Mouse (Mus musculus) hindbrain, postnatal 0 days (tissue): ENCODE measurements at regions not wholly inside any gene's neighbourhood (a gene's known extent, or its start where the extent isn't known, plus 50 kb on each side); places are given as distances from the start of the nearest gene placed in this dataset.

ENCODE experiments used
- ATAC-seq: fragments of 200-750 bp; cut with Nextera tagmentation; 2 replicates; pipeline ENCODE4 v1.8.0; 2017; ENCODE audit warnings: mild to moderate bottlenecking, moderate TSS enrichment, moderate library complexity
- DNase-seq: peaks from one replicate; pipeline ENCODE4 v3.0.0-alpha.2; 2015; ENCODE audit warnings: low spot score
- H3K27ac ChIP-seq: fragments of 300-500 bp; sonication (generic); 2 replicates; pipeline ENCODE4 v1.5.1; 2014; ENCODE audit warnings: mild to moderate bottlenecking
- H3K27me3 ChIP-seq: fragments of 300-500 bp; sonication (generic); 2 replicates; pipeline ENCODE4 v1.6.1; 2014; ENCODE audit warnings: low read length, mixed read lengths; ENCODE audit not compliant: insufficient read depth
- H3K36me3 ChIP-seq: fragments of 300-500 bp; sonication (generic); 2 replicates; pipeline ENCODE4 v1.6.1; 2014; ENCODE audit warnings: low read length, mixed read lengths; ENCODE audit not compliant: insufficient read depth
- H3K4me1 ChIP-seq: fragments of 300-500 bp; sonication (generic); 2 replicates; pipeline ENCODE4 v1.6.1; 2014; ENCODE audit warnings: antibody characterized with exemption, low read length, mixed read lengths; ENCODE audit not compliant: insufficient read depth
- H3K4me2 ChIP-seq: fragments of 300-500 bp; sonication (generic); 2 replicates; pipeline ENCODE4 v1.6.1; 2014; ENCODE audit warnings: low read depth, mild to moderate bottlenecking, low read length, moderate library complexity, mixed read lengths
- H3K4me3 ChIP-seq: fragments of 300-500 bp; sonication (generic); 2 replicates; pipeline ENCODE4 v1.5.1; 2014; ENCODE audit warnings: low read length
- H3K9ac ChIP-seq: fragments of 300-500 bp; sonication (generic); replicated peaks from 2 replicates; pipeline ENCODE4 v1.6.1; 2014; ENCODE audit warnings: mild to moderate bottlenecking, low read length, moderate library complexity, mixed read lengths
- H3K9me3 ChIP-seq: fragments of 300-500 bp; sonication (generic); 2 replicates; pipeline ENCODE4 v1.6.1; 2016; ENCODE audit warnings: low read length, mixed read lengths
- CTCF ChIP-seq: IDR thresholded peaks from 2 replicates; pipeline ENCODE4 v1.5.1; 2016; ENCODE audit warnings: antibody characterized with exemption, control low read depth, low read depth
- WGBS: fragments of 180-500 bp; shearing (Covaris S2); extraction: QIAGEN DNeasy Blood & Tissue Kit; methylation state at CpG from one replicate; pipeline ENCODE4 v1.1.7; 2014; 5-methylcytosine and 5-hydroxymethylcytosine counted together

DNA sequence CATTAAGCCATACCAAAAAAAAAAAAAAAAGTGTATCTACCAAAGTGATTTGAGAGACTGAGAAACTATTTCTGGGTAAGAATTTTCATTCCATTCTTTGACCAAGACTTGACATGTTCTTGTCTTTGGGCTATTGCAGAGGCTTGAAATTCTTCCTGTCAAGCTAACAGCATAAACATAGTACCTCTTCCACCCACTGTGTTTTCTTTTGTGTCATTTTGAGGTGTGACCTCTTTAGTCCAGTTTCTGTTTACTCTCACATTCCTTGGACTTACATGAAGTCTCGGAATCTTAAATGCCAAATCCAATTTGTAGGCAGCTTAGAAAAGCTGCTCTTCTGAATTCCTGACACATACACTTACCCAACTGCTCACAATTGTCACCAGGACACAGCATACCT lies 590.7 kb upstream of the Adam24 start:
- TF ChIP-seq CTCF: no peak
- Histone ChIP-seq H3K36me3 (no peaks in the 10 kb centered on the region), H3K27me3 (no peaks in the 10 kb centered on the region), H3K4me1 (no peaks in the 10 kb centered on the region), H3K9ac (no peak overlapping the region), H3K4me3 (no peak overlapping the region), H3K4me2 (no peak overlapping the region), H3K9me3 (no peaks in the 10 kb centered on the region), H3K27ac (no peak overlapping the region)
- ATAC-seq (no peak), DNase-seq (no peak)
- 66% methylated on average over 1 of the region's 1 CpGs for WGBS

DNA sequence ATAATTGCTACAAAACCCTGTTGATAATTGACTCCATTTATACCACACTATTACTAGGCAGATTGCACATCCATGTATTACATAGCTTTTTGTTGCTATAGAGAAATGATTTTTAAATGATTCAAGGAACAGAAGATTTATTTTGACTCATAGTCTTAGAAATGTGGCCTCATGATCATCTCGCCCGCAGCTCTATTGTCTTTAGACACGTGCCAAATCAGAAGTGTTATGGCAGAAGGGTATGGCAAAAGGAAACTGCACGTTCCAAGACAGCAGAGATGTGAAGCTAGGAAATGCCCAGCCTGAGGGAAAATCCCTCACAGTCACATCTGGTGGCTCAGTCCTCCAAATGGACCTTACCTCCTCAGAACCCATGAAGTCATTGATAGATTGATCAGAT lies 585.5 kb upstream of the Adam24 start:
- no peaks in the 10 kb centered on the region for H3K36me3 ChIP-seq
- no peak overlapping the region for H3K4me2 ChIP-seq
- DNase-seq (no peak), ATAC-seq (no peak)
- H3K9me3 ChIP-seq: no peaks in the 10 kb centered on the region
- H3K4me3 ChIP-seq: no peak overlapping the region
- no peaks in the 10 kb centered on the region for H3K27me3 ChIP-seq
- no peak overlapping the region for H3K27ac ChIP-seq
- no peak for TF ChIP-seq CTCF
- H3K9ac ChIP-seq: no peak overlapping the region
- no peaks in the 10 kb centered on the region for H3K4me1 ChIP-seq
- 81% methylated on average over 4 of the region's 4 CpGs for WGBS

DNA sequence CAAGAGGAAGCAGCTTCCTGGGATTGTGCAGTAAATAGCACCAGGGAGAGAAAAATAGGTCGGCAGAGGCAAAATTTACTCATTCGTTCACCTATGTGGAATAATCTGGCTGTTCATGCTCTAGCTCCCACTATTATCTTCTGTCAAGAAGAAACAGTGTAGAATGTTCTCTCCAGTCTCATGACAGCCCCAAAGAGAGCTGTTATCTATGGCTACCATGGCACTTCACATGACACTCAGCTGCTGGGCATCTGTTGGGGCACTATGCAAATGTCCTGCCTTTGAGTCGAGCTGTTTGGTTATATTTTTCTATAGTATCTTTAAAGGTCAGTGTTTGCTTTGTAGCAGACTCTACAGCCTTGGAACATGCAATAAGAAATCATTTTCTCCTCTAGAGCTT lies 550.5 kb upstream of the Adam24 start:
- Histone ChIP-seq H3K9ac (no peak overlapping the region), H3K4me2 (no peak overlapping the region), H3K9me3 (no peaks in the 10 kb centered on the region), H3K4me1 (no peaks in the 10 kb centered on the region), H3K27me3 (no peaks in the 10 kb centered on the region), H3K4me3 (no peak overlapping the region), H3K27ac (no peak overlapping the region), H3K36me3 (no peaks in the 10 kb centered on the region)
- ATAC-seq: no peak
- WGBS: 72% methylated on average over 3 of the region's 3 CpGs
- no peak for TF ChIP-seq CTCF
- no peak for DNase-seq

DNA sequence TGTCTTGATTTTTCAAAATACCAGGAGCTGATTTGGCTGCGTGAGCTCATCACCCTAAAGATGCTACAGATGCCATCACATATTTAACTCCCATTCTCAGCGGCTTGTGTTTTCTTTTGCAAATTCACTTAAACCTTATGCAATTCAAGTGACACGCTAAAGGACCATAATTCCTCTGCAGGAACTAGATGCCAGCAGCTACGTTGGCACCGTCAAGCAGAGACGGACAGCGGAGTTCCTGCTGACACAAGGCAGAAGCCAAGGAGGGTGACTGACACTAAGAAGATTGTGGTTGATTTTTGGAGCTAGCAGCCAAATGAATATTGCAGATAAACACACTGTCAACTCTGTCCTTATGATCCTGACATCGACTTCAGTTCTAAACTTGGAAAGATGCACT lies 547.7 kb upstream of the Adam24 start:
- ATAC-seq: no peak
- WGBS: 69% methylated on average over 8 of the region's 8 CpGs
- no peak for TF ChIP-seq CTCF

DNA sequence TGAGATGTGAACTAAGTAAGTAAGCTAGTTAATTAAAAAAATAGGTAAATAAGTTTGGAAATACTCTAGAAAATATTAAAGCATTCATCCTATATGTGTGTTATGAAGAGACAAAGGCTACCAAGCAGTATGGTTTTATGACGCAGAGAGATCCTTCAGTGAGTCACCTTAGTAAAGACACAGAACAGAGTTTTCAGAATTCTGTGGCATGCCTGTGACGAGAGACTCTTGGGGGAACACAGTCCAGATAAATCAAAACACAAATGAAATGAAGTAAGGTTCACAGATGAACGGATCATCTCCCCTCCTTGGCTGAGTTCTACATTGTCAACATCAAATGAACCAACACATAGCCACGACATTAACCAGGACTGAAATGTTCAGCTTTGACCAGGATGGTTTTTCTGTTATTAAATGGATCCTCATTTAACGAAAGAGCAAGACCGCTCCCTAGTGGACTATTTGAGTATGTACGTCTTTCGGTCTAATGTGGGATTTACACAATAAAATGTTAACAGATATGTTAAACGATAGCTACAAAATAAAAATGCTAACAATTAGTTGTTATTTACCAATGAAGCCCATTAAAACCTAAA lies 542.1 kb upstream of the Adam24 start:
- ATAC-seq: peak; percentile 55
- no peak overlapping the region for H3K27ac ChIP-seq
- TF ChIP-seq CTCF: peak; percentile 83

More for the DNA sequence above, 547.7 kb upstream of the Adam24 start:
- Histone ChIP-seq H3K9ac (no peak overlapping the region), H3K4me1 (no peaks in the 10 kb centered on the region), H3K36me3 (no peaks in the 10 kb centered on the region), H3K27me3 (no peaks in the 10 kb centered on the region), H3K27ac (no peak overlapping the region), H3K9me3 (no peaks in the 10 kb centered on the region), H3K4me3 (no peak overlapping the region), H3K4me2 (no peak overlapping the region)
- DNase-seq: no peak

DNA sequence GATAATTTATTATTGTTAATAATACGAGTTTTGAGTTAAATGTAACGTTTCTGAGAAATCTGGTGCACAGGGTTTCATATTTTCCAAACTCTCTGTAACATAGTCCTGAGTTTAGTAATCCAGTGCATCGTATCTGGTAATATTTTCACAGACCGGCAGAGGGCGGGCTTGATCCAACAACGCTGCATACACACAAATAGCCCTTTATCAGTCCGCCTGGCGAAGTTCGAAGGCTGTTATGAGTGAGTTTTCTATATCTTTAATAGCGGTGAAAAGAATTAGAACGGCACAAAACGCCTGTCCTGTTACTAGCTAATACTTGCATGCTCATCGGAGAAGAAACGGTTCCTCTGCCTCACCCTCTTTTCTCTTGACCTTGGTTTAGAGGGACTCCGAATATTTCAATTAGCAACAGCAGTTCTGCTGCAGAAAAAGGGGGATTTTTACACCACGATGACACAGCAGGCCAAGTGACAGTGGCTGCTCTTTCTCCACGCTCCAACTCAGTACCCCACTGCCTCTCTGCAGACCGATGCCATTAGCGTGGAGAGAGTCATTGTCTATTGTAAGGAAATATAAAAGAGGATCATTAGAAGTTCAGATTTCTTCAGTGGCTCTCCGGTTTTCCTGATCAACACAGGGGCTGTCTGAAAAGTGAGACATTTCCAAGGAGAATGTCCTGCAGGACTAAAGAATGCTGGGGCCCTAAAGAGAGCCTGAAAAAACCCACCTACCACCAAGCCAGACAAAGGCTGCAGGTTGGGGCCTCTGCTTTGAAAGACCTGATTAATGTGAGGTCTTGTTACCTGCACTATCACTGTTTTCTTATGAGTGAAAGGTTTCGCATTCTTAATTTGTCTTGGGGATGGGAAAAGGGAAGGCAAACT lies 523.7 kb upstream of the Adam24 start:
- Histone ChIP-seq H3K36me3 (no peaks in the 10 kb centered on the region), H3K4me2 (peak overlapping the region; percentile 57), H3K9ac (0 out of 2 replicates have a peak overlapping the region, but pooled peaks have one; percentile 2), H3K27me3 (no peaks in the 10 kb centered on the region), H3K4me1 (no peaks in the 10 kb centered on the region), H3K4me3 (peak overlapping the region; percentile 24), H3K9me3 (no peaks in the 10 kb centered on the region), H3K27ac (peak overlapping the region; percentile 11; the same call in 1 of the 2 replicates)
- peak; percentile 92 for ATAC-seq
- peak; percentile 81 for TF ChIP-seq CTCF
- WGBS: 7% methylated on average over 21 of the region's 21 CpGs
- DNase-seq: peak; percentile 85

More for the DNA sequence above, 542.1 kb upstream of the Adam24 start:
- Histone ChIP-seq H3K36me3 (no peaks in the 10 kb centered on the region), H3K4me1 (no peaks in the 10 kb centered on the region), H3K9me3 (no peaks in the 10 kb centered on the region), H3K4me2 (no peak overlapping the region), H3K4me3 (no peak overlapping the region), H3K27me3 (no peaks in the 10 kb centered on the region), H3K9ac (no peak overlapping the region)
- DNase-seq: peak; percentile 88
- WGBS: 21% methylated on average over 9 of the region's 9 CpGs

DNA sequence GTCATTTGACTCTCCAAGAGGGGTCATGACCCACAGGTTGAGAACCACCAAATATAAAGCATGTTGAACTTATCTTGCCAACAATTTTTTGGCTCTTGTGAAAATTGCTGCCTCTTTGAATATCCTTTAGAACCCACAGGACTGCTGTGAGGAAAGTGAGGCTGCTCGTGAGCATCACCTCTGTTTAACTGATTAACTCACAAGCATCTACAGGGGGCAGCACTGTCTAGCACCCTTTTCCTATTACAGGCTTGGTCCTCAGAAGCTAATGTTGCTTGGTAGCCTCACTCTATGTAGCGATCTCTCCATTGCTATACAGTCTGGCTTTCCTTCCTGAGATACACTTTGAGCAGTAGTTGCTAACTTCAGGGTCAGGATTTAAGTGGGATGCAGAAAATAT lies 522.4 kb upstream of the Adam24 start:
- WGBS: 73% methylated on average over 2 of the region's 2 CpGs
- H3K4me1 ChIP-seq: no peaks in the 10 kb centered on the region
- H3K9me3 ChIP-seq: no peaks in the 10 kb centered on the region
- H3K9ac ChIP-seq: no peak overlapping the region
- H3K36me3 ChIP-seq: no peaks in the 10 kb centered on the region
- H3K4me3 ChIP-seq: no peak overlapping the region
- TF ChIP-seq CTCF: peak; percentile 26; the same call in 1 of the 2 replicates
- DNase-seq (no peak), ATAC-seq (no peak)
- H3K27me3 ChIP-seq: no peaks in the 10 kb centered on the region
- H3K27ac ChIP-seq: no peak overlapping the region
- H3K4me2 ChIP-seq: no peak overlapping the region
